Mouse (Mus musculus) CH12.LX (cell line): Measurements from ENCODE around the gene Map1lc3a.

Experiments
- BHLHE40 ChIP-seq: IDR thresholded peaks from 2 replicates; pipeline ENCODE4 v1.6.1; 2011; ENCODE audit warnings: mild to moderate bottlenecking, low read depth, low read length, improper control_type of control experiment
- MAX ChIP-seq: IDR thresholded peaks from 2 replicates; pipeline ENCODE4 v1.6.1; 2011; ENCODE audit warnings: low read length, improper control_type of control experiment

GRCm38 (mm10) chr2:155240915-155241314, 35.2 kb upstream of the Map1lc3a start:
- TF ChIP-seq BHLHE40 (no peak), MAX (no peak)
